Mouse (Mus musculus): Measurements from ENCODE around the gene Rrp36. TPM values are rescaled to one million over a fixed set of nuclear protein-coding genes. Genes with fewer than 3 reads are reported as not detected.

Gene Rrp36
- polyA plus RNA-seq, 1 experiment from 2014 or later = 54.2 TPM

DNA sequence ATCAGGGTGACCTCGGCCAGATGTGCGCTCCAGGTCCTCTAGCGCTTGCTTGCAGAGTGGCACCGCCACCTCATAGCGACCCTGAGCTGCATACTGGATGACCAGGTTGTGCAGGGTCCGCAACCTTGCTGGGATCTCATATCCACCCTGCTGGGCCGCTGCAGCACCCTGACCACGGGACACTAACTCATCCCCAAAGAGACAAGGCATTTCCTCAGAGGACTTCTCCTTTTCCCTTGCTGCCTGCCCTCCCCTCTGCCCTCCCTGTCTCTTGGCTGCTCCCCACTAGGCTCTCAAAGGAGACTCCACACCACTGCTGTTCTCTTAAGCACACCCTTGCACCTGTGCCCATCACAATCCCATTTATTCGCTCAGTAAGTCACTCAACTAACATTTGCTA, 34.2 kb downstream of the Rrp36 start:
- H3K36me3 ChIP-seq = peaks cover 53% of the 10 kb centered on the region
- no peak overlapping the region for H3K4me3 ChIP-seq

DNA sequence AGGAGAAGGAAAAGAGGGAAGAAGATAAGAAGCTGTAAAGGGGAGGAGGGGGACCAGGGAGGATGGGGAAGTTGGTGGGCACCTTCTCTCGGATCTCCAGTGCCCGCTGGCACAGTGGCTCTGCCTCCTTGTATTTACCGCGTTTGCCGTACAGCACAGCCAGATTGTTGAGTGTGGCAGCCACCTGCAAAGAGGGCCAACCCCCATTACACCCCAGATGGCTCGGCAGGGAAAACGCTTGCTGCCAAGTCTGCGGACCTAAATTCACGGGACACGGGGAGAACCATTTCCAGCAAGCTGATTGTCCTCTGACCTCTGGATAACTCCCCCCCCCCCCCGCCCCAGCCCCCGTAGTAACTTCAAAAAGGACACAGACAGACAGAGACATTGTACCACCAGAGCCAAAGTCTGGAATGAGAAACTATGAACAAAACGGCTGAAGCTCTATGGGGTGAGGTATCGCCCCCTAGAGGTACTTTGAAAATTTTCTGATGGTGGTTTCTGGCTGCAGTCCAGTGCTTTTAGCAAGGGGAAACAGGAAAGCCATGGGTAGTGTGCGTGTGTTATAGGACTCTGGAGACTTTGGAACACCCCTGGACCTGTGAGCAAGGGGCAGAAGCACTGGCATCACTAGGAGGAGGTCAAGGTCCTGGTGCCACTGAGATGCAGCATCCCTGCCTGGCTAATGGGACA, 37.2 kb downstream of the Rrp36 start:
- WGBS = 23% methylated on average over 15 of the region's 15 CpGs
- H3K9ac ChIP-seq = 0 out of 2 replicates have a peak overlapping the region, but pooled peaks have one; percentile 35
- ATAC-seq (ENCODE audit: low FRiP score) = peak; percentile 44
- no peak overlapping the region for H3K4me3 ChIP-seq
- H3K27me3 ChIP-seq = no peaks in the 10 kb centered on the region
- peaks cover 61% of the 10 kb centered on the region for H3K36me3 ChIP-seq
- no peak overlapping the region for H3K27ac ChIP-seq
- H3K4me2 ChIP-seq (replicated peaks) = peak overlapping the region; percentile 34; the same call in 1 of the 2 replicates
- peaks cover 8% of the 10 kb centered on the region for H3K4me1 ChIP-seq
- no peaks in the 10 kb centered on the region for H3K9me3 ChIP-seq (replicated peaks)

More for the DNA sequence above, 34.2 kb downstream of the Rrp36 start:
- H3K4me2 ChIP-seq (replicated peaks) = no peak overlapping the region
- WGBS = 82% methylated on average over 9 of the region's 9 CpGs
- H3K4me1 ChIP-seq = peaks cover 16% of the 10 kb centered on the region
- no peaks in the 10 kb centered on the region for H3K9me3 ChIP-seq (replicated peaks)
- no peak overlapping the region for H3K27ac ChIP-seq
- no peak for ATAC-seq (ENCODE audit: low FRiP score)
- H3K27me3 ChIP-seq = no peaks in the 10 kb centered on the region
- H3K9ac ChIP-seq = no peak overlapping the region

DNA sequence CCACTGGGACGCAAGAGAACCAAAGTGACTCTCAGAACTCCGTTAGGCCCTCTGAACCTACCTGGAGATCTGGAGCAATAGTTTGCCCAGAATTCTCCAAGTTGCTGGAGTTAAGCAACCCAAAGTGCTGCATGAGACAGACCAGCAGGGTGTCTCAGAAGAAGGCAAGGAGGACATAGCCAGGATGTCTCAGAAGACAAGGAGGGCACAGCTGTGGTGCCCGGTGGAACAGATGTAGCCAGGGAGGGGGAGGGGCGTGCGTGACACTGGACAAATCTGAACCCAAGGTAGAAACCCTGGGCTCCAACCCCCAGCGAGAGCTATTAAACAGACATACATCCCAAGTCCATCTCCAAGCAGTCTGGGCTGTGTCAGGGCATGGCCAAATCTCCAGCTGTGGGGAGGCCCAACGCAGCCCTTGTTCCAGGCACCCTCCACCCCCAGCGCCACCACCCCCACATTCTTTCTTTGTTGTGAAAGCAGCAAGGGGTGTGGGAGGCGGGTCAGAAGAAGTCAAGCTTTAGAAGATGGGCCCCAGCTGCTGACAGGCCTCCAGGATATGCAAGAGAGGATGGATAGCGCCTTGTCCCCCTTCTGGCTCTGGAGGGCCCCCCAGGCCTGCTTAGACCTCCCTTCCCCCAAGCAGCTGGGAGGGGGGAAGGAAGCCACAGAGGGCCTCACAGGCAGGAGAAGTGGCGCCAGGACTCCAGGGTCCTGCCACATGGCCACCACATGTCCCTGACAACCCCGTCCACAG, 44.3 kb downstream of the Rrp36 start:
- ATAC-seq (ENCODE audit: low FRiP score) = peak; percentile 58
- H3K9ac ChIP-seq = peak overlapping the region; percentile 95; the same call in 1 of the 2 replicates
- H3K27me3 ChIP-seq = no peaks in the 10 kb centered on the region
- H3K4me2 ChIP-seq (replicated peaks) = peak overlapping the region; percentile 84
- peaks cover 46% of the 10 kb centered on the region for H3K4me1 ChIP-seq
- 3% methylated on average over 12 of the region's 12 CpGs for WGBS
- H3K9me3 ChIP-seq (replicated peaks) = no peaks in the 10 kb centered on the region
- H3K27ac ChIP-seq = peak overlapping the region; percentile 96
- peaks cover 29% of the 10 kb centered on the region for H3K36me3 ChIP-seq
- H3K4me3 ChIP-seq = peak overlapping the region; percentile 94

DNA sequence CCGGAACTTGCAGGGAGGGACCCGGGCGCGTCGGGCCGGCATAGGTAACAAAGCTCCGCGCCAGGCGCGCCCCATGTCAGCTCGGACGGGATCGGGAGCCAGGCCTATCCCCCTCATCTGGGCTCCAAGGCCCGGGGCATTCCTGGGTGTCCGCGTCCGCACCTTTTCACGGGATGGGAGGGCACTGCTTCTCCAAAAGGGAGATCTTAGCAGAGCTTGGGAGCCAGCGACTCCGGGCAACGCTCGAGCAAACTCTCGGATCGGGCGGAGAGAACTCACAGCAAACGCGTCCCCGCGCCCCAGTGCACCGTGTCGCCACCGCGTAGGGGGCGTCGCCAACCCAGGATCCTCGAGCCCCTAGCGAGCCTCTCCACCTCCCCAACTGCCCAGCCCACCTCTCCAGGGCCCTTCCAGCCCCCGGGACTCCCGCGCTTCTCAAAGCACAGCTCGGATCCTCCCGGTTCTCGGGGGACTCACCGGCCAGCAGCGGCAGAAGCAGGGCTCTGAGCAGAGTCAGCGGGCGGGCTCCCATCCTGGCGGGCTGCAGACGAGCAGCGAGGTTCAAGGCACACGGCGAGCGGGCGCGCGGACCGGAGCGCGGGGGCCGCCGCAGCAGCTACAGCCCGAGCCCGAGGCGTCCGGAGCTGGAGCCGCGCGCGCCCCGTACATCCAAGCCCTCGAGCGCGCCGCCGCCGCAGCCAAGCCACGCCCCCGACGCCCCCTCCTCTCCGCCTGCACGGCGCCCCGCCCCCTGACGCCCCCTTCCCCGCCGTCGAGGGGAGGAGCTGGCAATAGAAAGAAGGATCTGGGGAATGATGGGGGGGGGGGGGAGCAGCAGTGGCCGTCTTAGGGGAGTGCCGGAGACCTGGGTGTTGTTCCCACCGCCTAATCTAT, 45.1 kb downstream of the Rrp36 start, which contains the start of gene Ptk7:
TSS of gene Ptk7 (minus strand) at position 714 of the 894 bp plus-strand sequence.
- peak within 1 kb of the TSS; percentile 96 for H3K27ac ChIP-seq
- H3K4me3 ChIP-seq = peak within 1 kb of the TSS; percentile 94
- H3K27me3 ChIP-seq = no peaks in the 10 kb centered on the region
- H3K36me3 ChIP-seq = peaks cover 28% of the 10 kb centered on the region
- ATAC-seq (ENCODE audit: low FRiP score) = peak; percentile 75
- WGBS = under 1% methylated on average over 70 of the region's 90 CpGs
- H3K9me3 ChIP-seq (replicated peaks) = no peaks in the 10 kb centered on the region
- peak within 1 kb of the TSS; percentile 95 for H3K9ac ChIP-seq
- H3K4me1 ChIP-seq = peaks cover 53% of the 10 kb centered on the region
- peak within 1 kb of the TSS; percentile 84 for H3K4me2 ChIP-seq (replicated peaks)

DNA sequence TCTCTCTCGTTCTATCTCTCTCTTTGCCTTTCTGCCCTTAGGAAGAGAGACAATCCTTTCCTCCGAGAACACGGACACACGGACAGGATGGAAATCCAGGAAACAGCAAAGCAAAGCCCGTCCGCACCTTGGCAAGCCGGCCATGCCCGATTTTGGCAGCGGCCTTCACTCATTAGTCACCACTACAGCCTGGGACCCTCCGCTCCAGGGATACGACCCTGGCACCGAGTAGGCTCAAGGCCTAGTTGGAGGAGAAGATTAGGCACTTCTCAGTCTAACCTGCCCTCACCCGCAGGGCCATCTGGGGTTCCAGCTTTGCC, 45.7 kb downstream of the Rrp36 start:
- Histone ChIP-seq H3K27ac (peak overlapping the region; percentile 96), H3K4me1 (peaks cover 59% of the 10 kb centered on the region)
- peak; percentile 9; the same call in 1 of the 2 replicates for ATAC-seq (ENCODE audit: low FRiP score)

DNA sequence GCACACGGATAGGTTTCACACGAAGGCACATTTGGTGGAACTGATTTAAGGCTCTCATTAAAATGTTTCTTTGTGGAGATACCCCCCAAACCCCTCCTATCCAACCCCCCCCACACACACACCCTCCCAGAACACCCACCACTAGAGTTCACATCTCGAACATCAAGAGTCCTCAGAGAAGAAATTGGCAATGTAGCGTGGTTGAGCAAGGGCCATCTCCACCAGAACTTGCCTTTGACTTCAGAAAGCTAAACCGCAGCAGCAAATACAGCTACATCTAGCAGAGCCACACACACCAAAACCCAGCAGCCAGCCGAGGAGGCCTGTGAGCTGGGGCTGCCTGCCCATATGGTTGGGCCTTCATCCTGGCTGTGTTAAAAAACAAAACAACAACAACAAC, 46.7 kb downstream of the Rrp36 start:
- Histone ChIP-seq H3K4me1 (peaks cover 70% of the 10 kb centered on the region), H3K36me3 (peaks cover 14% of the 10 kb centered on the region), H3K27me3 (no peaks in the 10 kb centered on the region), H3K9me3 (replicated peaks) (no peaks in the 10 kb centered on the region), H3K4me2 (replicated peaks) (peak overlapping the region; percentile 84), H3K4me3 (peak overlapping the region; percentile 94), H3K27ac (no peak overlapping the region), H3K9ac (peak overlapping the region; percentile 95)
- ATAC-seq (ENCODE audit: low FRiP score) = no peak
- WGBS = 57% methylated on average over 6 of the region's 6 CpGs

More for the DNA sequence above, 45.7 kb downstream of the Rrp36 start:
- H3K4me2 ChIP-seq (replicated peaks) = peak overlapping the region; percentile 84
- H3K36me3 ChIP-seq = peaks cover 24% of the 10 kb centered on the region
- under 1% methylated on average over 13 of the region's 13 CpGs for WGBS
- H3K4me3 ChIP-seq = peak overlapping the region; percentile 94
- no peaks in the 10 kb centered on the region for H3K27me3 ChIP-seq
- no peaks in the 10 kb centered on the region for H3K9me3 ChIP-seq (replicated peaks)
- H3K9ac ChIP-seq = peak overlapping the region; percentile 95

DNA sequence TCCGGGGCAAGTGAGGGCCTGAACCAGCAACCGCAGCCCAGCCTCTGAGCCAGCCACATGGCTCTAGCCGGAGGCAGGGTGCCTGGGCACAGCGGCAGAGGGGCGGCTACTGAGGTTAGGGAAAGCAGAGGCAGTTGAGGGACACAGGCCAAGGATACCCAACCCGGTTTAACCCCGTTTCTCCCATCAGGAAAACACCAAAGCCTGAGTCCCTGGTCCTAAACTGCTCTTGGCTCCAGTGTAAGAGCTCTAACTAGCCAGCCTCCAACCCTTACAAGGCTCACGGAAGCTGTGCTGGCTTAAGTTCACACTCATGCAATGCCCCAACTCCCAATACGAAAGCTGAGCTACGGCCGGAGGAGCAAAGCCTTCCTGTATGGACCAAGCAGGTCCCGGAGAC, 49.6 kb downstream of the Rrp36 start:
- WGBS = 60% methylated on average over 12 of the region's 12 CpGs
- peak overlapping the region; percentile 28; the same call in 1 of the 2 replicates for H3K9ac ChIP-seq

DNA sequence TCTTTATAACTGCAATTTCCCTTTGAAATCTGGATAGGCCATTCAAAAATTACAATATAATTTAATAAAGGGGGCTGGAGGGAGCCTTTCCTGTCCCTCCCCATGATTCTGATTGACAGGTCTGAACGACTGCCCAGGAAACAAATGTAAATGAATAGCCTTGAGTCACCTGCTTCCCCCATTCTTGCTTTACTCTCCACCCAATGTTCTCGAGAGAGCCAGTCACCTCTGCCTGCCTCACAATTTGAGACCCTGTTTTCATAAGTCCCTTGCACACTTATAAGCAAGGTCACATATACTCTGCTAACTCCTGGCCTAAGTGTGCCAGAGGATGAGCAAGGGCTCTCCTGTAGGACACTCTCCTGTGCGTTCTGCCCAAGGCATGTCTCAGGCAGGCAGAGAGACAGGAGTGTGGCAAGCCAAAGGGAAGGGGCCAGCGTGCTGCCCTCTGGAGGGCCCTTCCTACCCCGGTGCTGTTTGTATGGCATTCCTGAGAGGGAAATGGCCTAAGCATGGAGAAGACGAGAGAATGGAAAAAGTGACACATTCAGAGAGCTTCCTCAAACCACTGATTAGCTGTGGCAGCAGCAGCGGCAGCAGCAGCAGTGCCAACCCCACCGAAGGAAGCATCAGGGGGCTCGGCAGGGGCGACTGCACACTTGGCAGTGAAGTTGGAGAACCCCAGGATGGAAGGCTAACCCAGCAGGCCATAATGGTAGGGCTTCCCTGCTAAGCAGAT, 50.2 kb downstream of the Rrp36 start:
- Histone ChIP-seq H3K9ac (peak overlapping the region; percentile 28; the same call in 1 of the 2 replicates), H3K27ac (peak overlapping the region; percentile 40), H3K36me3 (no peaks in the 10 kb centered on the region), H3K27me3 (no peaks in the 10 kb centered on the region), H3K4me2 (replicated peaks) (0 out of 2 replicates have a peak overlapping the region, but pooled peaks have one; percentile 15), H3K4me3 (no peak overlapping the region), H3K4me1 (peaks cover 82% of the 10 kb centered on the region), H3K9me3 (replicated peaks) (no peaks in the 10 kb centered on the region)
- ATAC-seq (ENCODE audit: low FRiP score) = no peak
- 29% methylated on average over 10 of the region's 10 CpGs for WGBS

More for the DNA sequence above, 49.6 kb downstream of the Rrp36 start:
- Histone ChIP-seq H3K27me3 (no peaks in the 10 kb centered on the region), H3K36me3 (no peaks in the 10 kb centered on the region), H3K27ac (peak overlapping the region; percentile 23; the same call in 1 of the 2 replicates), H3K4me1 (peaks cover 78% of the 10 kb centered on the region), H3K9me3 (replicated peaks) (no peaks in the 10 kb centered on the region), H3K4me3 (no peak overlapping the region), H3K4me2 (replicated peaks) (0 out of 2 replicates have a peak overlapping the region, but pooled peaks have one; percentile 15)
- no peak for ATAC-seq (ENCODE audit: low FRiP score)

DNA sequence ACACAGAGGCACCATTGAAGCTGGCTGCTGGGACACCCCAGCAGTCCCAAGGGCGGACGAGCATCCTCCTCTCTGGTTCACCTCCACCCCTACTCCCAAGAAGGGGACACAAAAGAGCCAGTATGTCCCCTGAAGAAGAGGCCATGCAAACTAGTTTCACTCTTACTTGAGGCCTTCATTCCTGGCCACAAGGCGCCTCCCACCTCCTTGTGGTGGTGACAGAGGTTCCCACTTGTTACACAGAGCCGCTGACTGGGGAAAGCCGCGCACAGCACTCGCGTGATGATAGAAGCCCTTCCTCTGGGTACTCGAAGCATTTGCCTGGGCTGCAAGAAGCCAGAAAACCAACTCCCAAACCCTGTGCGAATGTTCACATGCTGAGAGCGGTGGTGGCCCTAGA, 51.9 kb downstream of the Rrp36 start:
- Histone ChIP-seq H3K9ac (no peak overlapping the region), H3K36me3 (no peaks in the 10 kb centered on the region), H3K27ac (no peak overlapping the region; the same call in 1 of the 2 replicates), H3K27me3 (no peaks in the 10 kb centered on the region), H3K4me3 (no peak overlapping the region), H3K4me1 (peaks cover 89% of the 10 kb centered on the region), H3K4me2 (replicated peaks) (no peak overlapping the region), H3K9me3 (replicated peaks) (no peaks in the 10 kb centered on the region)
- 82% methylated on average over 11 of the region's 11 CpGs for WGBS
- no peak for ATAC-seq (ENCODE audit: low FRiP score)

DNA sequence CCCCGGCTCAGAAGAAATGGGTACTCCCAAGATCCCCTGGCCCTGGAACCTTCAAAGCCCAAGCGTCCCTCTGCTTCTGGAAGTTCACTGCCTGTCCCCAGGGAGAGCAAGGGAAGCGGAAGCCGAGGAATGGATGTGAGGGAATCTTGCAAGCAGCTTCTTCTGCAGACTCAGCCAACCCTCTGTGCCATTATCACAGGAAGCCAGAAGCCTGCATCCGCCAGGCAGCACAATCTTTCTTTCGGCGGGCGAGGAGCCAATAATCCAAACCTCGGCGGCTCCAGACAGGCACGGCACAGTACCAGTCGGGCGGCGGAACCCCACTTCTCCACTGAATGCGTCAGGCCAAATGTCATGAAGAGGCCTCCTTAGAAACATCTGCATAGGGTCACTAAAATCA, 52.8 kb downstream of the Rrp36 start:
- H3K27me3 ChIP-seq = no peaks in the 10 kb centered on the region
- no peak for ATAC-seq (ENCODE audit: low FRiP score)
- H3K36me3 ChIP-seq = no peaks in the 10 kb centered on the region
- peak overlapping the region; percentile 60; the same call in 1 of the 2 replicates for H3K27ac ChIP-seq
- 66% methylated on average over 15 of the region's 15 CpGs for WGBS
- peaks cover 87% of the 10 kb centered on the region for H3K4me1 ChIP-seq
- H3K9me3 ChIP-seq (replicated peaks) = no peaks in the 10 kb centered on the region
- no peak overlapping the region for H3K9ac ChIP-seq
- H3K4me2 ChIP-seq (replicated peaks) = no peak overlapping the region
- no peak overlapping the region for H3K4me3 ChIP-seq

DNA sequence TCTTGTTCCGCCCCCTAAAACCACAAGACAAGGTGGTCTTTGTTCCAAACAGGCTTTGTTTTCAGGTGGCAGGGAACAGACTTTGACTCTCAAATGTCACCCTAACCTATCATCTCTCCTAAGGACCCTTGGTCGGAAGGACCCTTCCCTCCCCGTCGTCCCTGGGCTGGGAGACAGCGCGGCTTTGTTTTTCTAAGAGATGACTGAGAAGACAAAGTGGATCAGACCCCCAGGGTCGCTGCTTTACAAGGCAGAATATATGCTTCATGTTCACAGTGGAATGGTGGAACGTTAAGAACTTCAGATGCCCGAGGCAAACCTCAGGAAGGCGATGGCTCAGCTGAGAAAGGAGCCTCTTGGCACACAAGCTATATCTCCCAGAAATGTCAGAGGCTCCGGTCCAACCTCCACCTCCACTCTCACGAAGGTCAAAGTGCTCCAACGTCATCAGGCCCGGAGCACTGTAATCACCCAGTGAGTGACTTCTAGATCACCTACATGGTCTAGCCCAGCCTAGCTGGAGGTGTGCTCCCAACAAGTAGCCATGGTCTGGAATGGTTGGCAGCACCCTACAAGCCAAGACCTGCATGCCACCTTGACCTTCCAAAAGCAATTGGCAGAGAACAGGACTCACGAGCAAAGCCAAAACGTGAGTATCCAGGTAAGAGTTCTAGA, 54.3 kb downstream of the Rrp36 start:
- Histone ChIP-seq H3K9ac (peak overlapping the region; percentile 55; the same call in 1 of the 2 replicates), H3K9me3 (replicated peaks) (no peaks in the 10 kb centered on the region), H3K4me3 (no peak overlapping the region), H3K4me1 (peaks cover 82% of the 10 kb centered on the region), H3K36me3 (no peaks in the 10 kb centered on the region), H3K27me3 (no peaks in the 10 kb centered on the region), H3K4me2 (replicated peaks) (peak overlapping the region; percentile 34), H3K27ac (peak overlapping the region; percentile 87)
- 26% methylated on average over 16 of the region's 16 CpGs for WGBS
- ATAC-seq (ENCODE audit: low FRiP score) = no peak
